ENCODE assay signal across 13 mouse cellular contexts in genomic region chr1:182333766-182334437, GRCm38 (mm10). TPM values are rescaled to one million over a fixed set of nuclear protein-coding genes. Genes with fewer than 3 reads are reported as not detected.
DNase-seq lines count a peak whose midpoint lies in the region; ATAC-seq lines count a peak whose summit lies in the region.
"Had no signal": no experiment of that assay in that cellular context is flagged by ENCODE, and none has a peak within 500 bp of the region (broad histone marks: within the 10 kb centered on the region; RNA-seq: fewer than 3 reads in every experiment).

No protein-coding gene starts in this region.

- peak; percentile 31 for DNase-seq in adrenal gland, adult 2 months
- DNase-seq in adrenal gland, postnatal 14 days = no peak
- DNase-seq in lung, postnatal 36 days = peak; percentile 8
- DNase-seq in lung, postnatal 4 days = no peak
- DNase-seq in urinary bladder, postnatal 36 days (ENCODE audit: low spot score in 2 of 2) = no peak
- DNase-seq in cerebellum, postnatal 25 days = no peak
- DNase-seq: adrenal gland, postnatal 10 days; cerebellum, adult 18-20 months; cerebellum, adult 9-11 months; embryo, embryonic 11 days; gastrocnemius, postnatal 36 days had no signal

- peak; percentile 54 for ATAC-seq in megakaryocyte progenitor cell, adult 5-6 weeks (replicated peaks; ENCODE audit: poor library complexity)
- ATAC-seq: forebrain, embryonic 14.5 days had no signal

RNA-seq across cellular contexts. Expression of gene Fbxo28, which starts 7.5 kb away (rescaled TPM):
- 10 to 100 TPM; 32.3 to 51.9 TPM for total RNA-seq in adrenal gland, adult 2 months (2021)
- polyA plus RNA-seq in adrenal gland, adult 2 months (2012; rRNA removed) = 5.4 and 11.3 TPM in 2 replicates
- 33.2 and 35.1 TPM in 2 replicates for total RNA-seq in adrenal gland, postnatal 14 days (2021)
- total RNA-seq in megakaryocyte progenitor cell, adult 5-6 weeks (2015) = 14.2 and 14.3 TPM in 2 replicates
- total RNA-seq in megakaryocyte progenitor cell, adult 5-6 weeks (2017) = 10.8 and 12.7 TPM in 2 replicates

RNA-seq across cellular contexts. Expression of gene Degs1, which starts 51.3 kb away (rescaled TPM):
- 100 to 1,000 TPM in 1 of 2 experiments, 10 to 100 TPM in 1; 88.3 to 109 TPM for total RNA-seq in adrenal gland, adult 2 months (2021)
- 41.6 and 50.5 TPM in 2 replicates for polyA plus RNA-seq in adrenal gland, adult 2 months (2012; rRNA removed)
- 78.1 and 86.7 TPM in 2 replicates for total RNA-seq in adrenal gland, postnatal 14 days (2021)
- total RNA-seq in megakaryocyte progenitor cell, adult 5-6 weeks (2015) = 70.1 and 75.7 TPM in 2 replicates
- total RNA-seq in megakaryocyte progenitor cell, adult 5-6 weeks (2017) = 27.7 and 33.6 TPM in 2 replicates

Comparison
In these comparisons a context has a peak if more than half of its experiments do, and no peak if none do; other contexts are left out.
1. DNase-seq: peak in adrenal gland, adult 2 months (single experiment) and lung, postnatal 36 days (single experiment); none in adrenal gland, postnatal 14 days (single experiment), lung, postnatal 4 days (0 of 2), urinary bladder, postnatal 36 days (0 of 2) and cerebellum, postnatal 25 days (0 of 2).